Mouse (Mus musculus): ENCODE data around the gene Fam110a.

GRCm38 (mm10) chr2:151968451-151968850 lies 11.6 kb downstream of the Fam110a start:
- TF ChIP-seq POLR2A (IDR thresholded peaks at IDR 0.05; ENCODE audit: low read depth, low read length) (no peak), CTCF (IDR thresholded peaks at IDR 0.05; ENCODE audit: extremely low read depth, insufficient read depth, insufficient read length, insufficient replicate concordance) (no peak)
